Mouse (Mus musculus): ENCODE measurements around the gene Chaf1b. TPM values are rescaled to one million over a fixed set of nuclear protein-coding genes. Genes with fewer than 3 reads are reported as not detected.
A peak's percentile ranks its signal among the peaks of the same experiment; 100 is the strongest.

Chaf1b gene
- total and polyA plus RNA-seq, 3 experiments, result 41.9 to 67.9 (median 49.7) TPM

GRCm38 (mm10) chr16:93917712-93918678 is 34.3 kb downstream of the Chaf1b start:
- H3K4me3 ChIP-seq (ENCODE audit: low read depth, low read length), result no peak overlapping the region

DNA sequence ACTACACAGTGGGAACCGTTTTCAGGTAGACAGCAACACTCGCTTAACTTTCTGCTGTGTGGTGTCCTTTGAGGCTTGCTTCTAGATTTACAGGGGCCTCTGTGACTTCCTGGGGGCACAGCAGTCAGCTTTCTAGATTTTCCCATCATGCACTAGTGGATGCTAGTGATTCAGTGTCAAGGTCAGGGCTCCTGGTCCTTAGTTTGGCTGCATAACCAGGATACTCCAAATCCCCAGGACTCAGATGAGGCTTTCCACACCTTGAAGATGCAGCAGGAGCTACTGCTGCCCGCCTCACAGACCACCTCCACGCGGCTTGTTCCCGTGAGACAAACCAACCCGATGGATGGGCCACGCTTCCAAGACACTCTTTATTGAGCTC is 35.0 kb downstream of the Chaf1b start:
- TF ChIP-seq CTCF (IDR thresholded peaks at IDR 0.05; ENCODE audit: low read depth, low read length), result 0 out of 2 replicates have a peak, but pooled peaks have one; percentile 2
- no peak for TF ChIP-seq POLR2AphosphoS5 (IDR thresholded peaks at IDR 0.05; ENCODE audit: insufficient replicate concordance, low read depth, low read length)
- peaks cover 14% of the 10 kb centered on the region for H3K4me1 ChIP-seq (ENCODE audit: insufficient read depth, low read depth, low read length)
- DNase-seq (ENCODE audit: low spot score) (no peak), ATAC-seq (ENCODE audit: extremely low read depth, insufficient number of reproducible peaks, low FRiP score, poor library complexity, severe bottlenecking) (no peak)
- H3K4me3 ChIP-seq (ENCODE audit: low read depth, low read length), result no peak overlapping the region
- no peaks in the 10 kb centered on the region for H3K36me3 ChIP-seq (replicated peaks)
- H3K27me3 ChIP-seq (ENCODE audit: insufficient read depth, low read length), result peaks cover 13% of the 10 kb centered on the region; the same call in 1 of the 2 replicates
- no peaks in the 10 kb centered on the region for H3K9me3 ChIP-seq (replicated peaks)

More at GRCm38 (mm10) chr16:93917712-93918678, 34.3 kb downstream of the Chaf1b start:
- Histone ChIP-seq H3K27me3 (ENCODE audit: insufficient read depth, low read length) (peaks cover 13% of the 10 kb centered on the region; the same call in 1 of the 2 replicates), H3K9me3 (replicated peaks) (no peaks in the 10 kb centered on the region), H3K4me1 (ENCODE audit: insufficient read depth, low read depth, low read length) (peaks cover 14% of the 10 kb centered on the region), H3K36me3 (replicated peaks) (no peaks in the 10 kb centered on the region)
- TF ChIP-seq TAL1 (conservative IDR thresholded peaks at IDR 0.05; ENCODE audit: low read depth, low read length) (no peak), CTCF (IDR thresholded peaks at IDR 0.05; ENCODE audit: low read depth, low read length) (peak; percentile 55)
- ATAC-seq (ENCODE audit: extremely low read depth, insufficient number of reproducible peaks, low FRiP score, poor library complexity, severe bottlenecking) (peak; percentile 71), DNase-seq (ENCODE audit: low spot score) (peak; percentile 70)

GRCm38 (mm10) chr16:93919189-93919588 is 35.5 kb downstream of the Chaf1b start:
- ATAC-seq (ENCODE audit: extremely low read depth, insufficient number of reproducible peaks, low FRiP score, poor library complexity, severe bottlenecking) (no peak), DNase-seq (ENCODE audit: low spot score) (no peak)
- no peak for TF ChIP-seq GATA2 (IDR thresholded peaks at IDR 0.05; ENCODE audit: borderline replicate concordance, low read depth, low read length)
- TF ChIP-seq TAL1 (conservative IDR thresholded peaks at IDR 0.05; ENCODE audit: low read depth, low read length), result no peak
- no peak for TF ChIP-seq GATA1 (IDR thresholded peaks at IDR 0.05; ENCODE audit: borderline replicate concordance, low read length)
- TF ChIP-seq POLR2AphosphoS5 (IDR thresholded peaks at IDR 0.05; ENCODE audit: insufficient replicate concordance, low read depth, low read length), result no peak
- TF ChIP-seq CTCF (IDR thresholded peaks at IDR 0.05; ENCODE audit: low read depth, low read length), result no peak
- H3K4me1 ChIP-seq (ENCODE audit: insufficient read depth, low read depth, low read length), result peaks cover 14% of the 10 kb centered on the region
- H3K27me3 ChIP-seq (ENCODE audit: insufficient read depth, low read length), result peaks cover 13% of the 10 kb centered on the region; the same call in 1 of the 2 replicates
- H3K4me3 ChIP-seq (ENCODE audit: low read depth, low read length), result no peak overlapping the region
- H3K9me3 ChIP-seq (replicated peaks), result no peaks in the 10 kb centered on the region
- no peaks in the 10 kb centered on the region for H3K36me3 ChIP-seq (replicated peaks)

DNA sequence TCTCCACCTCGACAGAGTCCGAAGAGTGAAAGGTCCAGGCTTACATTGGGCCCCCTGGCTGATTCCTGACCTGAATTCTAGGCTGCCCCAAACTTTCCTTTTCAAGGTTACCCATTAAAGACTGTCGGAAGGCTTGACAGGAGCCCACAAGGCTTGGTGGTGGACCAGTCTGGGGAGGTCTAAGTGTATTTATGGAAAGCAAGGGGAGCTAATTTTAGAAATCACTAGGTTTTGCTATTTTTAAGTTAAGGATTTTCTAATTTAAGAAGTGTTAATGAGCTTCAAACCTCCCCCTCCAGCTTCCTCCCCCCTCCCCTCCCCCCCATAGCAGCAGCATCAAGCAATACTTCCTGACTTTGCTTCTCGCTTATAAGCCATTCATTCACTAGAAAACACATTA is 37.0 kb downstream of the Chaf1b start:
- TF ChIP-seq GATA1 (IDR thresholded peaks at IDR 0.05; ENCODE audit: borderline replicate concordance, low read length) (no peak), TAL1 (conservative IDR thresholded peaks at IDR 0.05; ENCODE audit: low read depth, low read length) (no peak), CTCF (IDR thresholded peaks at IDR 0.05; ENCODE audit: low read depth, low read length) (no peak), GATA2 (IDR thresholded peaks at IDR 0.05; ENCODE audit: borderline replicate concordance, low read depth, low read length) (no peak), POLR2AphosphoS5 (IDR thresholded peaks at IDR 0.05; ENCODE audit: insufficient replicate concordance, low read depth, low read length) (no peak)
- Histone ChIP-seq H3K4me1 (ENCODE audit: insufficient read depth, low read depth, low read length) (peaks cover 14% of the 10 kb centered on the region), H3K27me3 (ENCODE audit: insufficient read depth, low read length) (peaks cover 13% of the 10 kb centered on the region; the same call in 1 of the 2 replicates), H3K36me3 (replicated peaks) (no peaks in the 10 kb centered on the region), H3K4me3 (ENCODE audit: low read depth, low read length) (no peak overlapping the region), H3K9me3 (replicated peaks) (no peaks in the 10 kb centered on the region)
- ATAC-seq (ENCODE audit: extremely low read depth, insufficient number of reproducible peaks, low FRiP score, poor library complexity, severe bottlenecking), result no peak
- no peak for DNase-seq (ENCODE audit: low spot score)

DNA sequence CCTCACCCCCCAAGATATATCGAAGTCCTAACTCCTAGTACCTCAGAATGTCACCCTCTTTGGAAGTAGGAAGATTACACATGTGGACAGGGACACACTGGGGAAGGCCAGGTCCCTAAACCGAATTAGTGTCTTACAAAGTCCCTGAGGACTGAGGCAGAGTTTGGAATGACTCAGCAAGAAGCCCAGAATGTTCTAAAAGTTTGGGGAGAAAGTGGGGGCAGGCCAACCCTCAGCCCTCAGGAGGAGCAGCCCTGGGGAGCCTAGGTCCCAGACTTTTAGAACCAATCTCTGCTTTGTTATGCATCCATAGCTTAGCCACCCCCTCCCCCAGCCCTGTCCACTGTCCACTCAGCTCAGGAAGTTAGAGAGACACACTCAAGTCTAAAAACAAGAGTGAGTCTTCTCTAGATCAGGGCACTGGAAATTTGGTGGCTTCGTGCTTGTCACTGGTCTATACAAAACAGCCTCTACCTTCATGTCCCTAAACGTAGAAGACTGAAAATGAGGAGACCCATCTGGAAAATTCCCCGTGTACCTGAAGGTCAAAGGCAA is 39.2 kb downstream of the Chaf1b start:
- no peaks in the 10 kb centered on the region for H3K9me3 ChIP-seq (replicated peaks)
- DNase-seq (ENCODE audit: low spot score), result no peak
- peaks cover 13% of the 10 kb centered on the region; the same call in 1 of the 2 replicates for H3K27me3 ChIP-seq (ENCODE audit: insufficient read depth, low read length)
- H3K4me3 ChIP-seq (ENCODE audit: low read depth, low read length), result no peak overlapping the region
- peaks cover 7% of the 10 kb centered on the region for H3K4me1 ChIP-seq (ENCODE audit: insufficient read depth, low read depth, low read length)
- TF ChIP-seq GATA1 (IDR thresholded peaks at IDR 0.05; ENCODE audit: borderline replicate concordance, low read length) (no peak), CTCF (IDR thresholded peaks at IDR 0.05; ENCODE audit: low read depth, low read length) (no peak), TAL1 (conservative IDR thresholded peaks at IDR 0.05; ENCODE audit: low read depth, low read length) (no peak), POLR2AphosphoS5 (IDR thresholded peaks at IDR 0.05; ENCODE audit: insufficient replicate concordance, low read depth, low read length) (no peak), GATA2 (IDR thresholded peaks at IDR 0.05; ENCODE audit: borderline replicate concordance, low read depth, low read length) (no peak)
- ATAC-seq (ENCODE audit: extremely low read depth, insufficient number of reproducible peaks, low FRiP score, poor library complexity, severe bottlenecking), result no peak
- H3K36me3 ChIP-seq (replicated peaks), result no peaks in the 10 kb centered on the region

DNA sequence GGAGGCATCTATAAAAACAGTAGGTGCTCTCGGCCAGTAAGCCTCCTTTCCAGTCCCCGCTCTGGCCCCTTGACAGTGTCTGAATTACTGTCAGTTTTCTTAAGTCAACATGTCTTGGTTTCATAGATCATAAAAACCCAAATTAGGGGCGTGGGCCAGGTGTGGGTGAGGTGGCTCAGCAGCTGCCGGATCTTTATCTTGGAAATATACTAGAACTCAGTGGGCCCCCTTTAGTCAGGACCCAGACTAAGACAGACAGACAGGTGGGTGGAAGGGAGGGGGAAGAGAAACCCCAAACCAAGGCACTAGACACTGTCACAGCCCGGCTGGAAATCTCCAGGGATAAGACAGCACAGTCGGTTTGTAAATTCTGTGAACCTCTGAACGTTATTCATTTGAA is 40.1 kb downstream of the Chaf1b start:
- DNase-seq (ENCODE audit: low spot score) (no peak), ATAC-seq (ENCODE audit: extremely low read depth, insufficient number of reproducible peaks, low FRiP score, poor library complexity, severe bottlenecking) (no peak)
- Histone ChIP-seq H3K4me3 (ENCODE audit: low read depth, low read length) (no peak overlapping the region), H3K27me3 (ENCODE audit: insufficient read depth, low read length) (peaks cover 13% of the 10 kb centered on the region; the same call in 1 of the 2 replicates), H3K9me3 (replicated peaks) (no peaks in the 10 kb centered on the region), H3K4me1 (ENCODE audit: insufficient read depth, low read depth, low read length) (no peaks in the 10 kb centered on the region), H3K36me3 (replicated peaks) (no peaks in the 10 kb centered on the region)
- TF ChIP-seq TAL1 (conservative IDR thresholded peaks at IDR 0.05; ENCODE audit: low read depth, low read length), result no peak
- no peak for TF ChIP-seq POLR2AphosphoS5 (IDR thresholded peaks at IDR 0.05; ENCODE audit: insufficient replicate concordance, low read depth, low read length)
- no peak for TF ChIP-seq GATA2 (IDR thresholded peaks at IDR 0.05; ENCODE audit: borderline replicate concordance, low read depth, low read length)
- no peak for TF ChIP-seq CTCF (IDR thresholded peaks at IDR 0.05; ENCODE audit: low read depth, low read length)
- TF ChIP-seq GATA1 (IDR thresholded peaks at IDR 0.05; ENCODE audit: borderline replicate concordance, low read length), result no peak

Measured in G1E (cell line).